Mouse (Mus musculus) gastrocnemius, postnatal 14 days (tissue): ENCODE results near the gene 4930578G10Rik. TPM values are rescaled to one million over a fixed set of nuclear protein-coding genes. Genes with fewer than 3 reads are reported as not detected.
"Not testable (repeated sequence)": the region's sequence is repeated elsewhere in the genome, so short reads cannot be mapped to it uniquely, and the experiment has no call there.

Experiments
- DNase-seq: peaks from one replicate; pipeline ENCODE4 v3.0.0; 2021; ENCODE audit warnings: mixed read lengths
- intact Hi-C: fragments of 180-260 bp; cut with DNase I; formaldehyde crosslinking; loops from one replicate; pipeline ENCODE4 v1.15.1; 2025; ENCODE audit warnings: low total_unique reads
- long read RNA-seq, 2 experiments: library from polyadenylated mRNA; stranded (forward); transcript quantifications; one replicate each; pipeline ENCODE4 v2.0.0; 2021
- total RNA-seq, 2 experiments: library from RNA; stranded (reverse); gene quantifications; 2 replicates each; pipeline ENCODE4 v1.2.3; 2021

The 4930578G10Rik gene
- total RNA-seq, result not detected
- long read RNA-seq, experiment 1, result 0 reads
- long read RNA-seq, experiment 2, partial matches to known transcripts, result 0 of 1 reads
- long read RNA-seq, experiment 2, other reads (novel, unspliced or antisense), result 1 of 1 reads

- DNase-seq, intact Hi-C loops: not testable (repeated sequence)
Measured at GRCm38 (mm10) chr4:42735245-42735644, at the start of gene 4930578G10Rik. TSS of gene 4930578G10Rik (plus strand) at chr4:42735545.

DNA sequence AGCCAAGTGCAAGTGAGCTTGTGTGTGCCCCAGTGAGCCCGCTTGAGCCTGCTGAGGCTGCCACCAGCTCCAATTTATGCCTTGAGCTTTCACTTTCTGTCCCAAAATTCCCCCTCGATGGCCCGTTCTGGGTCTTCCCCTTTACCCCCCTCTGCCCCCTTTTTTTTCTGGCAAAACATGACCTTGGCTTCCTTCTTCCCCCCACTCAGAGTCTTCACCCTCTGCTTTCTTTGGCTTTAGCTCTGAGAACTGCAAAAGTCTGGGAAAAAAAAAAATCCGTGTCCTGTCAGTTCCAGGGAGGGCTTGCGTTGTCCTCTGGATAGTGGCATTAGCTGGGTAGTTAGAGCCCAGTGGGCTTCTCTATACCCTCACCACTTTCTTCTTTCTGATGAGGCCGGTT lies 21.1 kb downstream of the 4930578G10Rik start, which contains the start of gene Ccl19:
Gene Ccl19 (minus strand): TSS at position 101 of the 400 bp plus-strand sequence.
- intact Hi-C loops, DNase-seq: not testable (repeated sequence)

GRCm38 (mm10) chr4:42773893-42774292 lies 38.5 kb downstream of the 4930578G10Rik start, which contains the start of gene Ccl21a:
TSS of gene Ccl21a (minus strand) at chr4:42773993.
- DNase-seq, intact Hi-C loops: not testable (repeated sequence)

DNA sequence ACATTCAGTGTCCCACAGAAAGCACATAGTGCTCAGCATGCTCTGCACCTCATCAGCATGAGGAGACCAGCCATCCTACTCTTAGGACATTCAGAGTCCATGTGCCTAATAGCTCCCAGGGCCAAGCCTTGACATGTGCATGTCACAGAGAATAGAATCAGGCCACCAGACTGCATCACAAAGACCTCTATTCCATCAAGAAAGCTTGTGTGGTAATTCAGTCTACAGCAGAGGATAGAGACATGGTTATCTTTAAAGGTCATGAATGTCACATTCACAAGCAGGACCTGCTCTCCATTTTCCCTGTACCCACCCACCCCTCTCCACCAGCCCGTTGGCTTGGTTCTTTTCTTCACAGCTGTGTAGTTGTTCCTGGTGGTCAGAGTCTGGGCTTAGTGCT lies 118.4 kb downstream of the 4930578G10Rik start, which contains the start of gene Fam205a1:
Gene Fam205a1 (minus strand): TSS at position 101 of the 400 bp plus-strand sequence.
- intact Hi-C loops, DNase-seq: not testable (repeated sequence)

GRCm38 (mm10) chr4:42856671-42857070 lies 121.3 kb downstream of the 4930578G10Rik start, which contains the start of gene Gm12394:
TSS of gene Gm12394 (minus strand) at chr4:42856771.
- DNase-seq, result not testable (repeated sequence)

GRCm38 (mm10) chr4:42860483-42860882 lies 125.1 kb downstream of the 4930578G10Rik start:
- DNase-seq, intact Hi-C loops: not testable (repeated sequence)

More at GRCm38 (mm10) chr4:42856671-42857070, 121.3 kb downstream of the 4930578G10Rik start, which contains the start of gene Gm12394:
- intact Hi-C loops, result not testable (repeated sequence)

DNA sequence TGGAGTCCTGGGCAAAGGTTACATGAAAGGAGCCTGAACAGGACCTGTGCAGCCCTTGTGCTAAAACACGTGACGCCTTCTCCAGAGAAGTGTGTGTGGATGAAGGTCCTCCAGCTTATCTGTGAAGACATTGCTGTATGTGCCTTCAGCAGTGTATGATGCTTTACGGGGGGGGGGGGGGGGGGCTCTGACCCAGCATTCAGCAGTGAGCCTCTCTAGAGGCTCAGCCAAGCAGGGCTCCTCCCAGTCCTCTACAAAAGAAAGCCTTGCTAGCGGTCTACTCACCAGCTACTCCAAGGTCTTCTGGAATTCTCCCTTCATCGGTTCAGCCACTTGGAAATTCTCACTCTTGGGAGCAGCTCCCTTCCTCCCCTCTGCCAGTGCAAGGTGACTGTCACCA lies 128.1 kb downstream of the 4930578G10Rik start:
- DNase-seq, intact Hi-C loops: not testable (repeated sequence)

GRCm38 (mm10) chr4:42867390-42867789 lies 132.0 kb downstream of the 4930578G10Rik start:
- intact Hi-C loops, result no loop called here
- DNase-seq, result no peak

DNA sequence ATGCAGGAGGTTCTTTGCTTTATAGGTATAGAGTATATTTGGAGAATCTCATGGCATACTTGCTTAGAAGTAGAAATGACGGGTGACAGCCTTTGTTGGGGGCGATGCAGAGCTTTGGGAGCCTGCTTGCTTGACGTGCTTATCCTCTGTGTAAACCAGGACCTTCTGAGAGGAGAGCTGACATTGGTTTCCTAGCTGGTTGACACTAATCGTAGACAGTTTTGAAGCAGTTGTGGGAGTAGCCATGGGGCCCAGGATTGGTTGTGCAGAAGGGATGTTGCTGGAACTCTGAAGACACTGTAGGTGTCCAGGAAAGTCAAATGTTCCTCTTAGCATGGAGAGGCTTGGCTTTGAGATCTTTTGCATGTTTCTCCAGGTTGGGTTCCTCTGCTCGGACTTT lies 132.8 kb downstream of the 4930578G10Rik start:
- intact Hi-C loops, result no loop called here
- no peak for DNase-seq

- DNase-seq, result no peak
- intact Hi-C loops, result no loop called here
Measured at GRCm38 (mm10) chr4:42870748-42871147, 135.4 kb downstream of the 4930578G10Rik start.

- no peak for DNase-seq
- intact Hi-C loops, result no loop called here
Measured at GRCm38 (mm10) chr4:42872151-42872550, 136.8 kb downstream of the 4930578G10Rik start.

GRCm38 (mm10) chr4:42872746-42873435 lies 137.5 kb downstream of the 4930578G10Rik start:
- DNase-seq, result no peak
- intact Hi-C loops, result no loop called here

- DNase-seq, result no peak
- intact Hi-C loops, result no loop called here
Measured at GRCm38 (mm10) chr4:42874134-42874533, 138.8 kb downstream of the 4930578G10Rik start, which contains the start of gene Fam205c. TSS of gene Fam205c (minus strand) at chr4:42874234.

- peak; percentile 31 for DNase-seq
- intact Hi-C loops, result loop anchor here (5.0 kb wide), 2 partner anchors 71 to 91 kb away; partner anchors contain the start of genes 1700022I11Rik and Dnajb5
Measured at GRCm38 (mm10) chr4:42876586-42877291, 141.4 kb downstream of the 4930578G10Rik start.

- DNase-seq, result no peak
- intact Hi-C loops, result loop anchor here (5.0 kb wide), 2 partner anchors 70 to 90 kb away; partner anchors contain the start of genes 1700022I11Rik and Dnajb5
Measured at GRCm38 (mm10) chr4:42877657-42878056, 142.3 kb downstream of the 4930578G10Rik start.

- no peak for DNase-seq
- intact Hi-C loops, result loop anchor here (5.0 kb wide), 2 partner anchors 67 to 87 kb away; partner anchors contain the start of genes 1700022I11Rik and Dnajb5
Measured at GRCm38 (mm10) chr4:42879829-42880676, 144.7 kb downstream of the 4930578G10Rik start.

DNA sequence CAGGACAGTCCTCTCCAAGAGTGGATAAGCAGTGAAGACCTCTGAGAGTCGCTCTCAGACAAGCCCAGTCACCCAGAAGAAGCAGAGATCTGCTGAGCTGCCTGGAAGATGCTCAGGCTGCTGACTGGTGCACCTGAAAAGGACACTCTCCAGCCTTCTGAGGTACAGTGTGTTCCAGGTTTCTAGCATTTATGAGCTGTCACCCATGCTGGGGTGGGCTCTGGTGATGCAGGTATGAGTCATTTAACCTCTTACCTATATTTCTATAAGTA lies 145.3 kb downstream of the 4930578G10Rik start:
- intact Hi-C loops, result no loop called here
- no peak for DNase-seq

DNA sequence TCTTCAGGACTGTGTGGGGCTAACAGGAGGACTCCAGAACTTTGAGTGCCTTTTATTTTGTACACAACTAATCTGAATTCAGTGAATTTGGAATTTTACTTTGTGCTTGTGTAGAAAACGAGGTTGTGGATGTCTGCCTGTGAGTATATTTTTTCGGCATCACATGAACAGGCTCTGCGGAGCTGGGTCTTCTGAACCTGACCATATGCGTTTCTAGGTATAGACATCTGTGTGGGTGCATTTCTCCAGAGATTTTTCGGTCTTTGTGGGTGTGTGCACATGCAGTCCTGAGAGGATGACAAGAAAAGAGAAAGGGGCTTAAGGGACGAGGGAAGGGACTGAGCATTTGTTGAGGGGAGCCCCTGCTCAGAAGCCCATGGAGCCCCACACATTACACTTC lies 151.6 kb downstream of the 4930578G10Rik start:
- DNase-seq, result no peak
- intact Hi-C loops, result loop anchor here (5.0 kb wide), 1 partner anchor 35 kb away; no protein-coding TSS in a partner anchor

DNA sequence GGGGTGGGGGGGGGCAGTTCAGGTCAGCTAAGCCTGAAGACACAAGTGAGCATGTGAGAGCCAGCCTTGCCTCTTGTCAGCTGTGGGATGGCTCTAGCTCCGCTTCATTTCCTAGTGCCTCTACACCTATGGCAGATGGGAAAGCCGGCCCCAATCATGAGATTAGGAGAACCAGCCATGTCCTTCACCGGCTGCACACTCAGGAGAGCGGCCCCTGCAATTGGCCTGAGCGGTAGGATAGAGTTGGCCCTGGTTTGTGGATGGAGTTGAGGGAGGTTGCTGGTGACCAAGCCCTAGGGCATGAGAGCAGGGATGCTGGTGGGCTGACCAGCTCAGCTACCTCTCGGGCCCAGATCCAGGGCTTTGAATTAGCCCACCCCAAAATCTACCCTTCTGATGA lies 153.5 kb downstream of the 4930578G10Rik start:
- DNase-seq, result no peak
- intact Hi-C loops, result loop anchor here (5.0 kb wide), 1 partner anchor 33 kb away; no protein-coding TSS in a partner anchor
